Mouse (Mus musculus) left cerebral cortex, postnatal 14 days (tissue): ENCODE measurements around the gene Cntn1. TPM values are rescaled to one million over a fixed set of nuclear protein-coding genes. Genes with fewer than 3 reads are reported as not detected.
A peak's percentile ranks its signal among the peaks of the same experiment; 100 is the strongest.

Source experiments
- DNase-seq, 2 experiments: peaks; one replicate each; pipeline ENCODE4 v3.0.0; 2021 to 2022; ENCODE audit warnings: low spot score in 2 of 2, mixed read lengths in 1 of 2
- intact Hi-C: fragments of 180-260 bp; cut with DNase I; formaldehyde crosslinking; loops from one replicate; pipeline ENCODE4 v1.15.1; 2025
- long read RNA-seq, 2 experiments: library from polyadenylated mRNA; stranded (forward); transcript quantifications; one replicate each; pipeline ENCODE4 v2.0.0; 2021
- total RNA-seq, 2 experiments: library from RNA; stranded (reverse); gene quantifications; 2 replicates each; pipeline ENCODE4 v1.2.3; 2021

Gene Cntn1
- total RNA-seq, result 100 to 1,000 TPM; 376 to 404 TPM
- long read RNA-seq, experiment 1, full-length matches to known transcripts, result 123 of 219 reads
- long read RNA-seq, experiment 1, partial matches to known transcripts, result 77 of 219 reads
- long read RNA-seq, experiment 1, other reads (novel, unspliced or antisense), result 19 of 219 reads
- long read RNA-seq, experiment 2, full-length matches to known transcripts, result 76 of 139 reads
- long read RNA-seq, experiment 2, partial matches to known transcripts, result 52 of 139 reads
- long read RNA-seq, experiment 2, other reads (novel, unspliced or antisense), result 11 of 139 reads

- intact Hi-C loops, result loop anchor here (5.0 kb wide), 2 partner anchors 111 to 181 kb away; no protein-coding TSS in a partner anchor
- DNase-seq, result peak; percentile 92 to 94
These were observed at the start of gene Cntn1 for GRCm38 (mm10) chr15:92050996-92051352. Cntn1 (plus strand) TSS chr15:92051165.

- no peak for DNase-seq
- intact Hi-C loops, result no loop called here
These were observed 49.5 kb upstream of the Cntn1 start for GRCm38 (mm10) chr15:92001431-92001830.

- intact Hi-C loops, result no loop called here
- no peak for DNase-seq
These were observed 38.5 kb upstream of the Cntn1 start for GRCm38 (mm10) chr15:92012165-92013083.

- DNase-seq, result no peak
- intact Hi-C loops, result no loop called here
These were observed 16.9 kb upstream of the Cntn1 start for GRCm38 (mm10) chr15:92034111-92034510.

GRCm38 (mm10) chr15:92042538-92042937, 8.4 kb upstream of the Cntn1 start:
- DNase-seq, result no peak
- intact Hi-C loops, result no loop called here

GRCm38 (mm10) chr15:92046042-92046441, 4.9 kb upstream of the Cntn1 start:
- intact Hi-C loops, result no loop called here
- no peak for DNase-seq

- DNase-seq, result no peak
- intact Hi-C loops, result no loop called here
These were observed 2.9 kb upstream of the Cntn1 start for GRCm38 (mm10) chr15:92048031-92048430.

GRCm38 (mm10) chr15:92048531-92048930, 2.4 kb upstream of the Cntn1 start:
- intact Hi-C loops, result no loop called here
- no peak for DNase-seq

- intact Hi-C loops, result loop anchor here (5.0 kb wide), 2 partner anchors 111 to 181 kb away; no protein-coding TSS in a partner anchor
- peak; percentile 61 to 81 for DNase-seq
These were observed 578 bp downstream of the Cntn1 start for GRCm38 (mm10) chr15:92051353-92052132.

GRCm38 (mm10) chr15:92052133-92052463, 1.1 kb downstream of the Cntn1 start:
- intact Hi-C loops, result loop anchor here (5.0 kb wide), 2 partner anchors 110 to 180 kb away; no protein-coding TSS in a partner anchor
- DNase-seq, result peak; percentile 69 to 75

- no peak for DNase-seq
- intact Hi-C loops, result no loop called here
These were observed 6.6 kb downstream of the Cntn1 start for GRCm38 (mm10) chr15:92057553-92057952.

- DNase-seq, result no peak
- intact Hi-C loops, result no loop called here
These were observed 10.0 kb downstream of the Cntn1 start for GRCm38 (mm10) chr15:92060986-92061385.

- no peak for DNase-seq
- intact Hi-C loops, result no loop called here
These were observed 28.5 kb downstream of the Cntn1 start for GRCm38 (mm10) chr15:92079416-92079815.

- intact Hi-C loops, result no loop called here
- DNase-seq, result no peak
These were observed 34.9 kb downstream of the Cntn1 start for GRCm38 (mm10) chr15:92085876-92086275.

- no peak for DNase-seq
- intact Hi-C loops, result no loop called here
These were observed 36.8 kb downstream of the Cntn1 start for GRCm38 (mm10) chr15:92087691-92088286.

GRCm38 (mm10) chr15:92090787-92091186, 39.8 kb downstream of the Cntn1 start:
- intact Hi-C loops, result no loop called here
- no peak for DNase-seq

- no peak for DNase-seq
- intact Hi-C loops, result no loop called here
These were observed 41.1 kb downstream of the Cntn1 start for GRCm38 (mm10) chr15:92092041-92092440.

GRCm38 (mm10) chr15:92099410-92100174, 48.6 kb downstream of the Cntn1 start:
- intact Hi-C loops, result no loop called here
- DNase-seq, result no peak

GRCm38 (mm10) chr15:92101956-92102355, 51.0 kb downstream of the Cntn1 start:
- intact Hi-C loops, result no loop called here
- no peak for DNase-seq
